Mouse (Mus musculus): ENCODE measurements around the gene Dhdh. TPM values are rescaled to one million over a fixed set of nuclear protein-coding genes. Genes with fewer than 3 reads are reported as not detected.

Gene Dhdh
- polyA plus RNA-seq, 1 experiment from 2014 or later: 4.0 TPM

DNA sequence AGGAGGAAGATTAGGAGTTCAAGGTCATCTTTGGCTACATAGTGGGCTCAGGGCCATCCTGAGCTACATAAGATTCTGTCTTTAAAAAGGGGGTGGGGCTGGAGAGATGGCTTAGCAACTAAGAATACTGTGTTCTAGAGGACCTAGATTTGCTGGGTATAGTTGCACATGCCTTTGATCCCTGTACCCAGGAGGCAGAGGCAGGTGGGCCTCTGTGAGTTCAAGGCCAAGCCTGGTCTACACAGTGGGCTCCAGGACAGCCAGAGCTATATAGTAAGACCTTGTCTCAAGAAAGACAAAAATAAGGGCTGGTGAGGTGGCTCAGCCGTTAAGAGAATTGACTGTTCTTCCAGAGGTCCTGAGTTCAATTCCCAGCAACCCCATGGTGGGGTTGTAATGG, 38.6 kb downstream of the Dhdh start:
- H3K36me3 ChIP-seq (ENCODE audit: control insufficient read depth, insufficient read depth, low read length): peaks cover 14% of the 10 kb centered on the region
- no peak overlapping the region for H3K27ac ChIP-seq (ENCODE audit: low read depth, low read length)
- H3K9me3 ChIP-seq (ENCODE audit: control insufficient read depth, low read length): no peaks in the 10 kb centered on the region
- WGBS: 100% methylated on average over 1 of the region's 1 CpGs
- no peak overlapping the region for H3K4me2 ChIP-seq (ENCODE audit: low read length)
- H3K27me3 ChIP-seq (replicated peaks; ENCODE audit: control insufficient read depth, insufficient read depth, low read length): no peaks in the 10 kb centered on the region
- ATAC-seq: no peak
- H3K4me3 ChIP-seq (ENCODE audit: low read length): no peak overlapping the region
- H3K4me1 ChIP-seq (ENCODE audit: control insufficient read depth, insufficient read depth, low read depth, low read length): no peaks in the 10 kb centered on the region
- H3K9ac ChIP-seq (ENCODE audit: low read depth, low read length): no peak overlapping the region

DNA sequence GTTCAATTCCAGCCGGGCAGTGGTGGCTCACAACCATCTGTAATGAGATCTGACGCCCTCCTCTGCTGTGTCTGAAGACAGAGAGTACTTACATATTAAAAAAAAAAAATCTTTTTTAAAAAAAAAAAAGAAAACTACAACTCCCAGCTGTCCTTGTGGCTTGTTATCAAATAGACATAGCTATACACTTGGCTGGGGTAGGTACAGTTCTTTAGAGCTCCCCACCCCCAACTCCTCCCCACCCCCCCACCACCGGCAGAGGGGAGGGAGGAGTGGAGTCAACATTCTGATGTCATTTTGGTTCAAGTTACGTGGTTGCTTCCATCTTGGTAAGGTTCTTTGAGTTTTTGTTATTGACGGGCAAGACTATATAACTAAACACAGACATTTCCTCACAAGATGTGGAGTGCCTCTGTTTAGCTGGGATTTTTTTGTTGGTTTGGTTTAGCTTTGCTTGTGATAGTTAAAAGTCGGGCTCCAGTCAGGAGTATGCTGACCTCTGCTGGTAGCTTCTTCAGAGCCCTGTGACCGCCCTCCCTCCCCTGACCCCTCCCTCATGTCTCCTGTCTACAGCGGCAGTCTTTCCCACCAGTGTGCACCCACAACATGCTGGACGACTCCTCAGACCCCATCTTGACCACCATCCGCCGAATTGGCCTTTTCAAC, 41.1 kb downstream of the Dhdh start:
- Histone ChIP-seq H3K36me3 (ENCODE audit: control insufficient read depth, insufficient read depth, low read length) (peaks cover 17% of the 10 kb centered on the region), H3K9ac (ENCODE audit: low read depth, low read length) (no peak overlapping the region), H3K27ac (ENCODE audit: low read depth, low read length) (no peak overlapping the region), H3K9me3 (ENCODE audit: control insufficient read depth, low read length) (no peaks in the 10 kb centered on the region), H3K4me2 (ENCODE audit: low read length) (no peak overlapping the region), H3K27me3 (replicated peaks; ENCODE audit: control insufficient read depth, insufficient read depth, low read length) (no peaks in the 10 kb centered on the region), H3K4me1 (ENCODE audit: control insufficient read depth, insufficient read depth, low read depth, low read length) (no peaks in the 10 kb centered on the region), H3K4me3 (ENCODE audit: low read length) (no peak overlapping the region)
- ATAC-seq: no peak
- WGBS: 46% methylated on average over 11 of the region's 11 CpGs

DNA sequence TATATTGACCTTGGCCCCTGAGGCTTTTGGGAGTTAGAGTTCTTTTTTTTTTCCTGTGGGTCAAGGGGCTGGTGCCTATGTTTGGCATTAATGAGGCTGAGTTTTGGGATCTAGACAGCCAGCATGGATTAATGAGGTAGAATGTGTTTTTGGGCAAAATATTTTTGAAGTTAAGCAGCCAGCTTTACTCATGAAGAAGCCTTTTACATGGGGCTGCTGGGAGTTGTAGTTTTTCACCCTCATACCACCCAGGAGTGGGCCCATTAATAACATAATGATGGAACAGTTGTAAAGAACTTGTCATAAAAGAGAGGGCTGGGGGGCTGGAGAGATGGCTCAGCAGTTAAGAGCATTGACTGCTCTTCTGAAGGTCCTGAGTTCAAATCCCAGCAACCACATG, 42.0 kb downstream of the Dhdh start:
- no peaks in the 10 kb centered on the region for H3K9me3 ChIP-seq (ENCODE audit: control insufficient read depth, low read length)
- H3K27ac ChIP-seq (ENCODE audit: low read depth, low read length): no peak overlapping the region
- H3K4me2 ChIP-seq (ENCODE audit: low read length): no peak overlapping the region
- no peak overlapping the region for H3K4me3 ChIP-seq (ENCODE audit: low read length)
- no peaks in the 10 kb centered on the region for H3K4me1 ChIP-seq (ENCODE audit: control insufficient read depth, insufficient read depth, low read depth, low read length)
- ATAC-seq: no peak
- H3K36me3 ChIP-seq (ENCODE audit: control insufficient read depth, insufficient read depth, low read length): peaks cover 16% of the 10 kb centered on the region
- H3K27me3 ChIP-seq (replicated peaks; ENCODE audit: control insufficient read depth, insufficient read depth, low read length): no peaks in the 10 kb centered on the region
- H3K9ac ChIP-seq (ENCODE audit: low read depth, low read length): no peak overlapping the region

DNA sequence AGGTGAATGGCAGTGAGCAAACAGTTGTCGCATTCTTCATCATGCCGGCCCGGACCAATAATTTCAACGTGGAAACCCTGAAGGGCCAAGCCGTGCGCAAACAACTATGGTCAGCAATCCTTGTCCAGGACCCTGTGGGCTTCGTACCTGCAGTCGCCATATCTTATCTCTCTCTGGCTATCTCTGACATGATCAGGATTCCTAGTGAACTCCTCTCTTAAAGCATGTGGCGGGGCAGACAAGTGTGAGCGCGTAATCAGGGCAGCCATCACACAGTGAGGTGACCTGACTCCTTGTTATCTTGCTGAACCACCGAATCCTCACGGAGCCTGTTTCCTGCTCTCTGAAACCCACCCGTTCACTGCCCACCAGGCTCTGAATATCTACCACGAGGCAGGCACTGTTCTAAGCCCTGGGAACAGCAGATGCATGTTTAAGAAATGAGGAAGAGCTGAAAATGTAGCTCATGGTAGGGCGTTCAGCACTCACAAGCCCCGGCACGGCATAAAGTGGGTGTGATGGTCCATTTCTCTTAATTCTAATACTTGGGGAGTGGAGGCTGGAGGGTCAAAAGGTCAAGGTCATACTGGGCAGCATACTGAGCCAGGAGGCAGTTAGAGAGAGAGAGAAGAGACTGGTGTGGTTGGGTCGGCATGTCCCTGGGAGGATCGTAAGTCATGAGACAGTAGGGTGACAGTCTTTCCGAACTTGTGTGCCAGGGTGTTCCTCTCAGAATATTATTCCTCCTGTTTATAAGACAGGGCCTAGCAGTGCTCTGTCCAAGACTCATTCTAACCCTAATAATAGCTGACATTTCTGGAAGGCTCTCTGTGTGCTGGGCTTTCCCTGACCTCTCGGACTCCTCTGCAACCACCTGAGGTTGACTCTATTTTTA, 44.8 kb downstream of the Dhdh start:
- Histone ChIP-seq H3K4me1 (ENCODE audit: control insufficient read depth, insufficient read depth, low read depth, low read length) (no peaks in the 10 kb centered on the region), H3K9ac (ENCODE audit: low read depth, low read length) (no peak overlapping the region), H3K27ac (ENCODE audit: low read depth, low read length) (no peak overlapping the region), H3K4me3 (ENCODE audit: low read length) (no peak overlapping the region), H3K9me3 (ENCODE audit: control insufficient read depth, low read length) (no peaks in the 10 kb centered on the region), H3K36me3 (ENCODE audit: control insufficient read depth, insufficient read depth, low read length) (peaks cover 27% of the 10 kb centered on the region), H3K27me3 (replicated peaks; ENCODE audit: control insufficient read depth, insufficient read depth, low read length) (no peaks in the 10 kb centered on the region), H3K4me2 (ENCODE audit: low read length) (no peak overlapping the region)
- no peak for ATAC-seq
- WGBS: 91% methylated on average over 22 of the region's 22 CpGs

DNA sequence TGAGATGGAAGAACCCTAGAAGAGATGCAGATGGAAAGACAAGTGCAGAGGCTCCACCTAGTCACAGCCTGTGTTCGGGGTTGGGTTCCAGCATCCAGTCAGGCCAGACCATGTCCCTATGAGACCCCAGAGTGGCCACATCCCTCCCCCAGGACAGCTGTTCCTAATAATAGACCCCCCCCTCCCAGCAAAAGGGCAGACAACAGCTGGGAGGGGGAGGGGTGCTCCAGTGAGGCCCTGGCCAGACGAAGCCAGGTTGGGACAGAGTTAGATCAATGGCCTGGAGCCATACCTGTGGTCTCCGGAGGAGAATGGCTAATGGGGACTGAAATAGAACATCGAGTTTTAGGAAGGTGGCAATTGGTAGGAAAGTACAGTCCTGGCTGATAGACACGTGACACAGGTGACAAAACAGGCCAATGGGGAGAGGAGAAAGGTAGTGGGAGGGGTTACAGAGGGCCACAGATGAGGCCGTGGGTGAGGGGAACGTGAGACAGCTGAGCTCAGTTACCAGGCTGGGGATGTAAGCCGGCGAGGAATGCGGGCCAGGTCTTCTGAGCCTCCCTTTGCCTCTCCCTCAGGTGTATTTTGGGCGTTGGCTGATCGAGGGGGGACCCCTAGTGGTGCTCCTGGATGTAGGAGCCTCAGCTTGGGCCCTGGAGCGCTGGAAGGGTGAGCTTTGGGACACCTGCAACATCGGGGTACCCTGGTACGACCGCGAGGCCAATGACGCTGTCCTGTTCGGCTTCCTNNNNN, 50.9 kb downstream of the Dhdh start, which contains the start of gene Ruvbl2:
Gene Ruvbl2 (minus strand): TSS at position 576 of the 756 bp plus-strand sequence.
- Histone ChIP-seq H3K4me2 (ENCODE audit: low read length) (peak within 1 kb of the TSS; percentile 18; the same call in 1 of the 2 replicates), H3K27me3 (replicated peaks; ENCODE audit: control insufficient read depth, insufficient read depth, low read length) (no peaks in the 10 kb centered on the region), H3K4me3 (ENCODE audit: low read length) (peak within 1 kb of the TSS; percentile 13; the same call in 1 of the 2 replicates), H3K9me3 (ENCODE audit: control insufficient read depth, low read length) (no peaks in the 10 kb centered on the region), H3K9ac (ENCODE audit: low read depth, low read length) (peak within 1 kb of the TSS; percentile 36; the same call in 1 of the 2 replicates), H3K27ac (ENCODE audit: low read depth, low read length) (no peak within 1 kb of the TSS), H3K36me3 (ENCODE audit: control insufficient read depth, insufficient read depth, low read length) (peaks cover 15% of the 10 kb centered on the region), H3K4me1 (ENCODE audit: control insufficient read depth, insufficient read depth, low read depth, low read length) (peaks cover 37% of the 10 kb centered on the region)
- 24% methylated on average over 19 of the region's 19 CpGs for WGBS
- ATAC-seq: no peak

DNA sequence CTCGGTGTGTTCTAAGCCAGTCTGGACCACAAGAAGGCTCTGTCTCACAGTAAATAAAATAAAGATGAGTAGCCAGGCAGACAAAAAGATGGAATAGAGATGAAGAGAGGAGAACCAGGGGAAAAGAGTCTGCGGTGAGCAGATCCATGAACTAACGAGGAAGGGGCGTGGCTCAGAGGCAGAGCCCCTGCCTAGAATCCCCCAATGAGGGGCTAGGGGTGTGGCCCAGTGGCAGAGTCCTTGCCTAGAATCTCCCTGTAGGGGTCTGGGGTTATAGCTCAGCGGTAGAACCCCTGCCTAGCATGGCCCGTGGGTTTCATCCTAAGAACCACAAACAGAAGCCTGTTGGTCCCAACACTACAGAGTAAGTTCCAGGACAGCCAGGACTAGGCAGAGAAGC, 51.6 kb downstream of the Dhdh start:
- peaks cover 39% of the 10 kb centered on the region for H3K4me1 ChIP-seq (ENCODE audit: control insufficient read depth, insufficient read depth, low read depth, low read length)
- no peak for ATAC-seq
- no peak overlapping the region for H3K4me2 ChIP-seq (ENCODE audit: low read length)
- no peaks in the 10 kb centered on the region for H3K27me3 ChIP-seq (replicated peaks; ENCODE audit: control insufficient read depth, insufficient read depth, low read length)
- H3K9me3 ChIP-seq (ENCODE audit: control insufficient read depth, low read length): no peaks in the 10 kb centered on the region
- H3K9ac ChIP-seq (ENCODE audit: low read depth, low read length): no peak overlapping the region
- 26% methylated on average over 6 of the region's 6 CpGs for WGBS
- no peak overlapping the region for H3K4me3 ChIP-seq (ENCODE audit: low read length)
- no peak overlapping the region for H3K27ac ChIP-seq (ENCODE audit: low read depth, low read length)
- peaks cover 12% of the 10 kb centered on the region for H3K36me3 ChIP-seq (ENCODE audit: control insufficient read depth, insufficient read depth, low read length)

DNA sequence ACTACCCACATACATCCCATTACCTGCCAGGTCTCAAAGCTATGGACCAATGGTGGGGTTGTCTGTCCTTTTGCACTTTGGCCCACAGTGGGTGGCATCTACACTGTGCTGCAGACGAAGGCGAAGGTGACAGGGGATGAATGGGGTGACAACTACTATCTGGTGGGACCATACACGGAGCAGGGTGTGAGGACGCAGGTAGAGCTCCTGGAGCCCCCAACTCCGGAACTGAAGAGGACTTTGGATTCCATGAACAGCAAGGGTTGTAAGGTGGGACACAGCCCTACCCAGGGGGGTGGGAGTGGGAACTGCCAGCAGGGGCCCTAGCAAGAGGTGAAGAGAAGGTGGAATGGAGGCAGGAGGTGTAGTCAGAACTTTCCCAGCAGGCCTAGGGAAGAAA, 52.2 kb downstream of the Dhdh start:
- H3K4me2 ChIP-seq (ENCODE audit: low read length): no peak overlapping the region; the same call in 1 of the 2 replicates
- H3K9ac ChIP-seq (ENCODE audit: low read depth, low read length): no peak overlapping the region
- H3K36me3 ChIP-seq (ENCODE audit: control insufficient read depth, insufficient read depth, low read length): peaks cover 9% of the 10 kb centered on the region
- H3K4me1 ChIP-seq (ENCODE audit: control insufficient read depth, insufficient read depth, low read depth, low read length): peaks cover 39% of the 10 kb centered on the region
- H3K9me3 ChIP-seq (ENCODE audit: control insufficient read depth, low read length): no peaks in the 10 kb centered on the region
- no peak overlapping the region for H3K4me3 ChIP-seq (ENCODE audit: low read length)
- ATAC-seq: no peak
- H3K27me3 ChIP-seq (replicated peaks; ENCODE audit: control insufficient read depth, insufficient read depth, low read length): no peaks in the 10 kb centered on the region
- WGBS: 93% methylated on average over 5 of the region's 5 CpGs
- no peak overlapping the region for H3K27ac ChIP-seq (ENCODE audit: low read depth, low read length)

DNA sequence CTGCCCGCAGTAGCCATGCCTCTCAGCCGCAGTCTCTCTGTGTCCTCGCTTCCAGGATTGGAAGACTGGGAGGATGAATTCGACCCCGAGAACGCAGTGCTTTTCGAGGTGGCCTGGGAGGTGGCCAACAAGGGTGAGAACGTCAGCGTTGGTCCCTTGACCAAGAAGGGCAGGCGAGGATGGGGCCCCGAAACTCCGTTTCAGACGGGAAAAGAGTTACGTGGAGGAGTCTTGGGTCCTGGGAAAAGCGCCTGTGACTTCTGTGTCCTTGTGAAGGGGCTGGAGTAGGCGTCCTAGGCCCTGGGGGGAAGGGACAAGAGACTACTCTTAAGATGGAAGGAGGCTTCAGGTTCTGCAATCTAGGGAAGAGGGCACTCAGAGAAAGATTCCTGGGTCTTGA, 53.6 kb downstream of the Dhdh start:
- peak overlapping the region; percentile 76 for H3K9ac ChIP-seq (ENCODE audit: low read depth, low read length)
- H3K4me3 ChIP-seq (ENCODE audit: low read length): peak overlapping the region; percentile 82
- no peak; the same call in 1 of the 2 replicates for ATAC-seq
- H3K27ac ChIP-seq (ENCODE audit: low read depth, low read length): peak overlapping the region; percentile 76
- H3K9me3 ChIP-seq (ENCODE audit: control insufficient read depth, low read length): no peaks in the 10 kb centered on the region
- H3K4me1 ChIP-seq (ENCODE audit: control insufficient read depth, insufficient read depth, low read depth, low read length): peaks cover 39% of the 10 kb centered on the region
- H3K27me3 ChIP-seq (replicated peaks; ENCODE audit: control insufficient read depth, insufficient read depth, low read length): no peaks in the 10 kb centered on the region
- H3K4me2 ChIP-seq (ENCODE audit: low read length): peak overlapping the region; percentile 58
- 2% methylated on average over 16 of the region's 16 CpGs for WGBS
- H3K36me3 ChIP-seq (ENCODE audit: control insufficient read depth, insufficient read depth, low read length): peaks cover 5% of the 10 kb centered on the region; the same call in 1 of the 2 replicates
